Mouse (Mus musculus) limb, embryonic 13.5 days (tissue): ENCODE results near the gene Mapt. TPM values are rescaled to one million over a fixed set of nuclear protein-coding genes. Genes with fewer than 3 reads are reported as not detected.

Source experiments
- ATAC-seq: fragments of 200-750 bp; cut with Nextera tagmentation; 2 replicates; pipeline ENCODE4 v1.8.0; 2017; ENCODE audit warnings: low read depth, moderate number of reproducible peaks, moderate TSS enrichment; ENCODE audit not compliant: low FRiP score
- H3K27ac ChIP-seq: fragments of 300-500 bp; sonication (generic); 2 replicates; pipeline ENCODE4 v1.5.1; 2015; ENCODE audit warnings: inconsistent platforms, mild to moderate bottlenecking, moderate library complexity
- H3K27me3 ChIP-seq: fragments of 300-500 bp; sonication (generic); 2 replicates; pipeline ENCODE4 v1.6.1; 2015; ENCODE audit warnings: mild to moderate bottlenecking, inconsistent platforms
- H3K36me3 ChIP-seq: fragments of 300-500 bp; sonication (generic); 2 replicates; pipeline ENCODE4 v1.6.1; 2015; ENCODE audit warnings: inconsistent platforms, mild to moderate bottlenecking, moderate library complexity
- H3K4me1 ChIP-seq: fragments of 300-500 bp; sonication (generic); 2 replicates; pipeline ENCODE4 v1.6.1; 2015; ENCODE audit warnings: inconsistent platforms
- H3K4me2 ChIP-seq: fragments of 300-500 bp; sonication (generic); replicated peaks from 2 replicates; pipeline ENCODE4 v1.6.1; 2015; ENCODE audit warnings: inconsistent platforms, mild to moderate bottlenecking, moderate library complexity
- H3K4me3 ChIP-seq: fragments of 300-500 bp; sonication (generic); 2 replicates; pipeline ENCODE4 v1.5.1; 2015; ENCODE audit warnings: moderate library complexity, mild to moderate bottlenecking, inconsistent platforms
- H3K9ac ChIP-seq: fragments of 300-500 bp; sonication (generic); 2 replicates; pipeline ENCODE4 v1.6.1; 2015; ENCODE audit warnings: mild to moderate bottlenecking, inconsistent platforms
- H3K9me3 ChIP-seq: fragments of 300-500 bp; sonication (generic); 2 replicates; pipeline ENCODE4 v1.6.1; 2016; ENCODE audit warnings: inconsistent platforms
- WGBS: fragments of 180-500 bp; shearing (Covaris S2); methylation state at CpG from one replicate; pipeline ENCODE4 v1.1.7; 2015; 5-methylcytosine and 5-hydroxymethylcytosine counted together
- microRNA-seq: library from miRNA; unstranded; fragments of <30 nt; microRNA quantifications from one replicate; pipeline ENCODE4, GENCODE M21; 2016
- polyA plus RNA-seq: library from polyadenylated mRNA; unstranded; fragments of >200 nt; fragmentation: Nextera tagmentation; extraction: Ambion mirVana; gene quantifications from 2 replicates; pipeline ENCODE4 v1.2.1, GENCODE M21; 2015

Mapt gene
- polyA plus RNA-seq, 1 experiment from 2014 or later, result 3.0 TPM

- Histone ChIP-seq H3K27me3 (no peaks in the 10 kb centered on the region), H3K4me2 (no peak overlapping the region), H3K9ac (no peak overlapping the region), H3K27ac (no peak overlapping the region), H3K36me3 (peaks cover 38% of the 10 kb centered on the region), H3K4me3 (no peak overlapping the region), H3K4me1 (no peaks in the 10 kb centered on the region), H3K9me3 (no peaks in the 10 kb centered on the region)
- 88% methylated on average over 3 of the region's 3 CpGs for WGBS
- no peak for ATAC-seq
Measured at GRCm38 (mm10) chr11:104376291-104376690, 145.1 kb downstream of the Mapt start.

- no peaks in the 10 kb centered on the region for H3K4me1 ChIP-seq
- H3K36me3 ChIP-seq, result peaks cover 18% of the 10 kb centered on the region
- H3K27ac ChIP-seq, result no peak overlapping the region
- no peak for ATAC-seq
- H3K9me3 ChIP-seq, result no peaks in the 10 kb centered on the region
- 52% methylated on average over 1 of the region's 1 CpGs for WGBS
- no peak overlapping the region for H3K9ac ChIP-seq
- no peak overlapping the region for H3K4me2 ChIP-seq
- H3K4me3 ChIP-seq, result no peak overlapping the region
- H3K27me3 ChIP-seq, result no peaks in the 10 kb centered on the region
Measured at GRCm38 (mm10) chr11:104379635-104380034, 148.4 kb downstream of the Mapt start.

Small RNA genes within 50 kb of the gene (microRNA-seq; reads per million reads assigned to microRNA genes)
- gene Gm47310, result not detected

Other genes starting within 250 kb of the Mapt start
- gene Crhr1, start 98.5 kb upstream of the Mapt start, polyA plus RNA-seq, result 0.09 and 0.29 TPM in 2 replicates
- not detected in 2 replicates for gene Sppl2c, start 45.1 kb upstream of the Mapt start, polyA plus RNA-seq
- 26.6 and 30.1 TPM in 2 replicates for gene Kansl1, start 237.5 kb downstream of the Mapt start, polyA plus RNA-seq